Mouse (Mus musculus): Measurements from ENCODE around the gene Mgst2.

- TF ChIP-seq CTCF (IDR thresholded peaks at IDR 0.05) (no peak), POLR2A (IDR thresholded peaks at IDR 0.05; ENCODE audit: insufficient read depth, low read depth, low read length) (no peak), EP300 (IDR thresholded peaks at IDR 0.05; ENCODE audit: insufficient read depth, low read depth, low read length) (no peak)
Measured at GRCm38 (mm10) chr3:51717909-51718308, 57.7 kb downstream of the Mgst2 start.
